Mouse (Mus musculus) forebrain, embryonic 13.5 days (tissue): ENCODE measurements around the gene Lrp10. TPM values are rescaled to one million over a fixed set of nuclear protein-coding genes. Genes with fewer than 3 reads are reported as not detected.

Experiments
- ATAC-seq: fragments of 200-750 bp; cut with Nextera tagmentation; 2 replicates; pipeline ENCODE4 v1.8.0; 2017
- H3K27ac ChIP-seq: fragments of 300-500 bp; sonication (generic); 2 replicates; pipeline ENCODE4 v1.5.1; 2015; ENCODE audit warnings: inconsistent platforms, mild to moderate bottlenecking, moderate library complexity
- H3K27me3 ChIP-seq: fragments of 300-500 bp; sonication (generic); 2 replicates; pipeline ENCODE4 v1.6.1; 2015; ENCODE audit warnings: mild to moderate bottlenecking, inconsistent platforms
- H3K36me3 ChIP-seq: fragments of 300-500 bp; sonication (generic); 2 replicates; pipeline ENCODE4 v1.6.1; 2015; ENCODE audit warnings: mild to moderate bottlenecking, inconsistent platforms; ENCODE audit not compliant: poor library complexity, severe bottlenecking
- H3K4me1 ChIP-seq: fragments of 300-500 bp; sonication (generic); 2 replicates; pipeline ENCODE4 v1.6.1; 2015; ENCODE audit warnings: inconsistent platforms
- H3K4me2 ChIP-seq: fragments of 300-500 bp; sonication (generic); 2 replicates; pipeline ENCODE4 v1.6.1; 2015; ENCODE audit warnings: inconsistent platforms, mild to moderate bottlenecking, moderate library complexity
- H3K4me3 ChIP-seq: fragments of 300-500 bp; sonication (generic); 2 replicates; pipeline ENCODE4 v1.5.1; 2015; ENCODE audit warnings: mild to moderate bottlenecking, inconsistent platforms
- H3K9ac ChIP-seq: fragments of 300-500 bp; sonication (generic); 2 replicates; pipeline ENCODE4 v1.6.1; 2015; ENCODE audit warnings: mild to moderate bottlenecking, inconsistent platforms
- H3K9me3 ChIP-seq: fragments of 300-500 bp; sonication (generic); replicated peaks from 2 replicates; pipeline ENCODE4 v1.6.1; 2016; ENCODE audit warnings: inconsistent platforms
- WGBS: fragments of 180-500 bp; shearing (Covaris S2); methylation state at CpG from one replicate; pipeline ENCODE4 v1.1.7; 2015; 5-methylcytosine and 5-hydroxymethylcytosine counted together
- polyA plus RNA-seq: library from polyadenylated mRNA; unstranded; fragments of >200 nt; fragmentation: Nextera tagmentation; extraction: Ambion mirVana; gene quantifications from 2 replicates; pipeline ENCODE4 v1.2.1, GENCODE M21; 2015

Lrp10 gene
- polyA plus RNA-seq, 1 experiment from 2014 or later = 19.9 TPM

DNA sequence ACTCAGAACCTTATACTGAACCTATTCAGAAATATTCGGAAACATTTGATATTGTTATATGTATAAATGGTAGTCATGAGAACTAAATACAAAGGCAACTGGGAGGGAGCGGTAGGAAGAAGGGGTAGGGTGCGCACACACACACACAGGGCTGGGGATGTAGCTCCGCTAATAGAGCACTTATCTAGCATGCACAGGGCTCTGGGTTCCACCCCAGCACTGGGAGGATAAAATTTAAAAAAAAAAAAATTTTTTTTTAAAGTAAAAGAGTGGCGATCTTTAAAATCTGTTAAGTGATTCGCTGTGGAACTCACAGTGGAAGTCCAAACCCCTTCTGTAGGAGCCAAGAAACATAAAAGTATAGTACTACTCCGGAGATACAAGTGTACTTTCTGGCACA, 22.0 kb downstream of the Lrp10 start:
- Histone ChIP-seq H3K36me3 (no peaks in the 10 kb centered on the region), H3K4me3 (no peak overlapping the region), H3K4me2 (no peak overlapping the region), H3K4me1 (no peaks in the 10 kb centered on the region), H3K9me3 (no peaks in the 10 kb centered on the region), H3K9ac (no peak overlapping the region), H3K27ac (no peak overlapping the region), H3K27me3 (peaks cover 6% of the 10 kb centered on the region)
- ATAC-seq = no peak
- WGBS = 88% methylated on average over 7 of the region's 7 CpGs

DNA sequence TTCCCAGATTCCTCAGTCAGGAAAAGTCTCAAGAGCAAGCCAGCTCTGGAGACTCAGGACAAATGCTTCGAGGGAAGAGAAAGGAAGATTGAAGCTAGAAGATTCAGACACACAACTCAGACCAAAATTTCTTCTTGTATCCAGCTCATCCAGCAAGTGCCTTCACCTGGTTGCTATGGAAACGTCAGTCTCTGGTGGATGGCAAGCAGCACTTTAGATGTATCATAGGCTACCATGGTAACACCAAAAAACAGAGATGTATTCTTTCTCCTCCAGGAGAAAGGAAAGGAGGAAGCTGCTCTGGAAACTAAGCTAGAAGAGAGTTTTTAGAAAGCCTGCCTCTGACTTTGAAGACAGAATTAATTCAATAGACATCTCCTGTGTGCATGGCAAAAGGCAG, 23.8 kb downstream of the Lrp10 start:
- ATAC-seq = no peak
- Histone ChIP-seq H3K27me3 (no peaks in the 10 kb centered on the region), H3K4me1 (no peaks in the 10 kb centered on the region), H3K27ac (no peak overlapping the region), H3K36me3 (no peaks in the 10 kb centered on the region), H3K4me3 (no peak overlapping the region), H3K4me2 (no peak overlapping the region), H3K9me3 (no peaks in the 10 kb centered on the region), H3K9ac (no peak overlapping the region)
- 75% methylated on average over 2 of the region's 2 CpGs for WGBS

DNA sequence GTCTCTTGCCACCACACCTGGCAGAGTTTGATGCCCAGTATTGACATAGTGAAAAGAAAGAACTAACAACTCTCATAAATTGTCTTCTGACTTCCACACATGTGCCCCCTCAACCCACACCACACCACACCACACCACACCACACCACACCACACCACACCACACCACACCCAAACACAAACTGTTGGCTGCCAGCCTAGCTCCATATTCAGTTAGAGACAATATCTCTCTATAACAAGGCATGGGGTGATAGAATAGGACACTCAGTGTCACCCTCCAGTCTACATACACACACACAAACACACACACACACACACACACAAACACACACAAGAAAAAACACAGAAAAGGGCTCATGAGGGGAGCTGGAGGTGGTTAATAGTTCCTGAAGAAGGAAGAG, 24.4 kb downstream of the Lrp10 start:
- H3K27me3 ChIP-seq = no peaks in the 10 kb centered on the region
- ATAC-seq = no peak
- H3K4me1 ChIP-seq = no peaks in the 10 kb centered on the region
- H3K27ac ChIP-seq = no peak overlapping the region
- no peaks in the 10 kb centered on the region for H3K36me3 ChIP-seq
- H3K4me3 ChIP-seq = no peak overlapping the region
- H3K4me2 ChIP-seq = no peak overlapping the region
- no peak overlapping the region for H3K9ac ChIP-seq
- no peaks in the 10 kb centered on the region for H3K9me3 ChIP-seq

DNA sequence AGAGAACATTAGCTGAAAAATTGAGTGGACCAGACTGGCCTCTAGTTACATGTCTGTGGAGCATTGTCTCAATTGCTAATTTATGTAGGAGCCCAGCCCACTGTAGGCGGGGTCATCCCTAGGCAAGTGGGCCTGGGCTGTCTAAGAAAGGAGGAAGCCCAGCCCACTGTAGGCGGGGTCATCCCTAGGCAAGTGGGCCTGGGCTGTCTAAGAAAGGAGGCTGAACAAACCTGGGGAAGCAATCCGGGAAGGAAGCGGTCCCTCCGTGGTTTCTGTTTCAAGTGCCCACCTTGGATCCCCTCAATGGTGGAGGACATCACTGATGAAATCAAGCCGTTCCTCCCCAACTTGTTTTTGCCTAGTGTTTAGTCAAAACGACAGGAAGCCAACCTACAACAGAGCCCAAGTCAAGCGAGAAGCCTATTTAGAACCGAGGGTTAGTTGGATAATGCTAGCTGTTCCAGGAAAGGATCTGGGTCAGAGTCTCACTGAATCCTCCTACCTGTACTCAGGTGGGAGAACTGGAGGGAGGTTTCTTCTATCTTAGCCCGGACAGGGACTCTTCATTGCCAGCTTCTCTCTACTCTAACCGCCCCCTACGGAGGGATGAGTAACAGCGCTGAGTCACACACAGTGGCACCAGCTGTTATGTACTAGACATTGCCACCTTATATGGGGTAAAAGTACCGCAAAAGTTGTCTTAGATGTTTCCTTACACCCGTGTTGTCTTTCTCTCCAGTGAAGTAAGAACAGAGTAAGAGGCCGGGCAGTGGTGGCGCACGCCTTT, 28.6 kb downstream of the Lrp10 start:
- 0 out of 2 replicates have a peak, but pooled peaks have one; percentile 41 for ATAC-seq
- H3K27me3 ChIP-seq = no peaks in the 10 kb centered on the region
- no peaks in the 10 kb centered on the region for H3K4me1 ChIP-seq
- H3K27ac ChIP-seq = no peak overlapping the region
- no peak overlapping the region for H3K4me3 ChIP-seq
- WGBS = 68% methylated on average over 18 of the region's 18 CpGs
- H3K9me3 ChIP-seq = no peaks in the 10 kb centered on the region
- H3K4me2 ChIP-seq = no peak overlapping the region
- H3K36me3 ChIP-seq = no peaks in the 10 kb centered on the region
- no peak overlapping the region for H3K9ac ChIP-seq

DNA sequence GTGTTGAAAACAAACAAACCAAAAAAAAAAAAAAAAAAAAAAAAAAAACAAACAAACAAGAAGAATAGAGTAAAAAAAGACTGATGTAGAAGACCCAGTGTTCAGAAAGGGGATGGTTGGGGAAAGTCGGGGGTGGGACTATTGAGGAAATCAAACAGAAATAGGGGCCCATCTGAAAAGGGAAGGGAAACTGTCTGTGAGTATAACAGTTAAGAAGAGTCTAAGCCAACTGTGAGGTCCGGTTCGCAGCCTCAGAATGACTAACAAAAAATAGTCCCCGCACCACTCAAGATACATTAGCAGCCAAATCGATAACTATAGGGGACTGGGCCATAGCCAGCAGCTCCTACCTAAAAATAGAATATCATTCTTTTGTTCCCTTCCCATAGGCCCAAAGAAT, 29.3 kb downstream of the Lrp10 start:
- Histone ChIP-seq H3K4me2 (no peak overlapping the region), H3K4me1 (no peaks in the 10 kb centered on the region), H3K36me3 (no peaks in the 10 kb centered on the region), H3K27ac (no peak overlapping the region), H3K27me3 (no peaks in the 10 kb centered on the region), H3K4me3 (no peak overlapping the region), H3K9ac (no peak overlapping the region), H3K9me3 (no peaks in the 10 kb centered on the region)
- ATAC-seq = no peak
- WGBS = 95% methylated on average over 5 of the region's 5 CpGs

DNA sequence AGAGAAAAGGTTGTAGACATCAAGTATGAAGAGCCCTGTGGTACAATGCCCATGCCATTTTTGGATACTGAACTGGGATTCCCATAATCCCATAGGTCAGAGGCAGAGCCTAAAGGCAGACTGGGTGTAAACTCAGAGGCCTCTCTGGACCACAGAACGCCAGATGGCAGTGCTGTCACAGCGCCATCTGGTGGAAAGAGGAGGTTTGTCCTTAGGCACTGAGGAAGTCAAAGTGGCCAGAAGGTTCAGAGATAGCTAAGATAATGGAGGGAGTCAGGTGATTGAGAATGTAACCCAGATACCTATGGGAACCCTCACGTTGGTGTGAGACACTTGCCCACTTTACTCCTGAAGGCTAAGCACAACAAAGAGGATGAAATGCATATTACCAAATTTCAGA, 30.3 kb downstream of the Lrp10 start:
- Histone ChIP-seq H3K4me2 (no peak overlapping the region), H3K9ac (no peak overlapping the region), H3K27ac (no peak overlapping the region), H3K4me1 (no peaks in the 10 kb centered on the region), H3K4me3 (no peak overlapping the region), H3K27me3 (no peaks in the 10 kb centered on the region), H3K9me3 (no peaks in the 10 kb centered on the region), H3K36me3 (no peaks in the 10 kb centered on the region)
- WGBS = 5% methylated on average over 3 of the region's 3 CpGs
- ATAC-seq = peak; percentile 58; the same call in 1 of the 2 replicates

DNA sequence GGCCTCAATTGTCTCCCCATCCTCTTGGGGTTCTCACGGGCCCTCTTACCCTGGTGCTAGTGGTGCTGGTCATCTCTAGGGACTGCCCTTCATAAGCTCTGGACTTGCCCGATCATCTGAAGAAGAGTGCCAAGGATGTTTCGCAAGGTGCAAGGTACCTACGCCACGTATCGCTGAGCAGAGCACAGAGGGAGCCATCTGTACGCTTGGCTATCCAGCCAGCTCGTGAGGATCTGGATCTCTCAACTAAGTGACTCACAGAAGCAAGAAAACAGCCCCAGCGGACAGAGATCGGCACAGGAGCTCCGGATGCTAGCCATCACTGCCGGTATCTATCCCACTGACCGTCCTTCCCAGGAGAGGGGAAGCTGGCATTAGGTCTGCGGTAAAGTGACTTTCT, 32.8 kb downstream of the Lrp10 start:
- H3K27ac ChIP-seq = no peak overlapping the region
- no peaks in the 10 kb centered on the region; the same call in 1 of the 2 replicates for H3K9me3 ChIP-seq
- no peak overlapping the region for H3K4me2 ChIP-seq
- 89% methylated on average over 14 of the region's 14 CpGs for WGBS
- no peak overlapping the region for H3K9ac ChIP-seq
- H3K4me1 ChIP-seq = no peaks in the 10 kb centered on the region
- H3K4me3 ChIP-seq = no peak overlapping the region
- no peak for ATAC-seq
- no peaks in the 10 kb centered on the region for H3K27me3 ChIP-seq
- no peaks in the 10 kb centered on the region for H3K36me3 ChIP-seq

DNA sequence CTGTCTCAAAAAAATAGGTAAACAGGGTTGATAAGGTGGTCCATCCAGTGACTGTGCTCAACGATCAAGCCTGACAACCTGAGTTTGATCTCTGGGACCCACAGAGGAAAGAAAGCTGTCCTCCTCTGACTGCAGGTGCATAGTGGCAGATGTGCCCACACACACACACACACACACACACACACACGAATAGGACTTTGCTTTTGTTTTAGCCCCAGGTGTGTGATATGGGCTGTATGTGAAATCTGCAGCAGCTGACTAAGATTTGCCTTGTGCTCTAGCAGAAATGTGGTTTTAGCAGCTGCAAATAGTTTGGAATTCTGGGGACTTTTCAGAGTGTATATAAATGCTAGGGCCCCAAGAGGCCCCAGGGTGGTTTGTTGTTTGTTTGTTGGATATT, 35.4 kb downstream of the Lrp10 start:
- Histone ChIP-seq H3K4me2 (no peak overlapping the region), H3K4me3 (no peak overlapping the region), H3K4me1 (no peaks in the 10 kb centered on the region), H3K9ac (no peak overlapping the region), H3K27me3 (no peaks in the 10 kb centered on the region), H3K27ac (no peak overlapping the region), H3K9me3 (peaks cover 2% of the 10 kb centered on the region; the same call in 1 of the 2 replicates), H3K36me3 (no peaks in the 10 kb centered on the region)
- WGBS = 79% methylated on average over 2 of the region's 2 CpGs
- ATAC-seq = no peak

DNA sequence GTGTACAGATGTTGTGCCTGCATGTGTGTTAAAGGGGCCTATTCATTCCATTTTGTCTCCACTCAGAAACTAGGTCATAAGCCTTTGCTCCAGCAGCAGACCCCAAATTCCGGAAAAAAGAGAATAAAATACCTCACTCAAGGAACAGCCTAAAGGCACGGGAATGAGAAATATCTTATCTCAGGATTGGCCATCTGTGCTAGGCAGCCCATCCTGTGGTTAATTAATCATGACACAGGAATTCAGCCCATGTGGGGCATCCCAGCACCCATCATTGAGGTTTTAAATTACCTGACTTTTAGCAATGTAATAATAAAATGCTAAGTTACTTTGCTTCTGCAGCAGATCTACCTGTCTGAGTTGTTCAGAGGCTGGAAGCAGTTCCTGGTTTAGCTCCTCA, 37.4 kb downstream of the Lrp10 start:
- no peak for ATAC-seq
- Histone ChIP-seq H3K27me3 (no peaks in the 10 kb centered on the region), H3K4me3 (no peak overlapping the region), H3K27ac (no peak overlapping the region), H3K9ac (no peak overlapping the region), H3K36me3 (peaks cover 7% of the 10 kb centered on the region; the same call in 1 of the 2 replicates), H3K4me1 (no peaks in the 10 kb centered on the region), H3K9me3 (peaks cover 5% of the 10 kb centered on the region; the same call in 1 of the 2 replicates), H3K4me2 (no peak overlapping the region)
- 73% methylated on average over 2 of the region's 2 CpGs for WGBS

DNA sequence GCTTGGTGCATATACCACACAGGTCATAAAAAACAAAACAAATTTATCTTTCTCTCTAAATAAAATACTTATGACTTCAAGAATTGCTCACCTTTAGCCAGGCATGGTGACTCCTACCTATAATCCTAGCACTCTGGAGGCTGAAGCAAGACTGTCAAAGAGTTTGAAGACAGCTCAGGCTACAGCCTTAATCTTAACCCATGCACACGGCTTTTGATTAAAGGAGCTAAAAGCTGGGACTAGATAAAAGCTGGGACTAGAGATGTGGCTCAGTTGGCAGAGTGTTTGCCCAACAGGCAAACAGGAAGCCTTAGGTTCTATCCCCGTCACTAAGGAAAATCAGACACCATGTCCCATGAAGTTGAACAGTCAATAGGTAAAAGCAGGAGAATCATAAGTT, 39.2 kb downstream of the Lrp10 start:
- no peaks in the 10 kb centered on the region for H3K27me3 ChIP-seq
- H3K4me3 ChIP-seq = no peak overlapping the region
- H3K9ac ChIP-seq = no peak overlapping the region
- no peak for ATAC-seq
- peaks cover 24% of the 10 kb centered on the region for H3K36me3 ChIP-seq
- H3K4me1 ChIP-seq = no peaks in the 10 kb centered on the region
- WGBS = 83% methylated on average over 2 of the region's 2 CpGs
- H3K27ac ChIP-seq = no peak overlapping the region
- H3K9me3 ChIP-seq = peaks cover 5% of the 10 kb centered on the region; the same call in 1 of the 2 replicates
- no peak overlapping the region for H3K4me2 ChIP-seq

DNA sequence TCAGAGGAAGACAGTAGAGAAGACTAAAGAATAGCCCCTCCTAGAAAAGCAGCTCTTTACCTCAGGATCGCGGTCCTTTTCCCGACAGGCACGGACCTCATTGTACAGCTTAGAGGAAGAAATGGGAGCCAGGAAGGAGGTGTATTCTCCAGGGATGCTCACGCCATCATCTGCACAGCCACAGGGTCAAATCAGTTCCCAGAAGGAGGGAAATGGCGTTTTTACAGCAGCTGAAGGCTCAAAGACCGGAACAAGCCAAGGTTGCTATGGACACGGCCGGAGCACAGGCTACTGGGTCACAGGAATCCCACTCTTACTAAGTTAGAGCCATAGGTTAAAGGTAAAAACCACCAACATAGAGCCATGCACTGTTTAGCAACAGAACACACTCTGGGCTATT, 45.8 kb downstream of the Lrp10 start:
- H3K9me3 ChIP-seq = 0 out of 2 replicates have a peak, but pooled peaks cover 5% of the 10 kb centered on the region
- WGBS = 94% methylated on average over 9 of the region's 9 CpGs
- no peaks in the 10 kb centered on the region for H3K4me1 ChIP-seq
- H3K4me2 ChIP-seq = no peak overlapping the region
- H3K9ac ChIP-seq = no peak overlapping the region
- peaks cover 91% of the 10 kb centered on the region for H3K36me3 ChIP-seq
- no peak overlapping the region for H3K4me3 ChIP-seq
- no peak for ATAC-seq
- H3K27ac ChIP-seq = no peak overlapping the region
- H3K27me3 ChIP-seq = no peaks in the 10 kb centered on the region

DNA sequence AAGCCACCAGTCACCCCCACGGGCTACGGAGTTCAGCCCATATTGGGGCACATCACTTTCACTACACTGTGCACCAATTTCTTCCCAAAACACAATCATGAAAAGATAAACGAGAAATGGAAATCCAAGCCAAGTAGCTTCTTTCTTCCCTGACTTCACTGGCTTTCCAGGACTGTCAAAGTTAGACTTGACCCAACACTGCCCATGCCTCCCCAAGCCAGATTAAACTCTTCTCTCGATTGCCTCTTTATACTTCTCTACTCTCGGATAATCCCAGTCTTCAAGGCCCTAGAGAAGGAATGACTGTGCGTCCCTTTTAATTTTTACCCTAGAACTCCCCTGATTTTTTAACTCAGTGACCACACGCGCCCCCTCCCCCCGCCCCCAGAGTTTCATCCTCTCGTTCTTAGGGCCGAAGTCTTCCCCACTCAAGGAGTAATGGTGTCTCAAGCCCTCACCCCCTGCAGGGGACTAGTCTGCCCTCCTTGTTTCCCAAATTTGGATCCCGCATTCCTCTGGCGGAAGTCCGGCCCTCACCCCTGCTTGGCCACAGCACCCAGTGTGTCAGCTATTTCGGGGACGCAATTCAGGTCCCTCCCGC, 52.9 kb downstream of the Lrp10 start:
- peak overlapping the region; percentile 70 for H3K4me3 ChIP-seq
- 0 out of 2 replicates have a peak, but pooled peaks cover 5% of the 10 kb centered on the region for H3K9me3 ChIP-seq
- H3K4me1 ChIP-seq = peaks cover 29% of the 10 kb centered on the region
- peak overlapping the region; percentile 83 for H3K9ac ChIP-seq
- peaks cover 35% of the 10 kb centered on the region for H3K36me3 ChIP-seq
- 7% methylated on average over 17 of the region's 17 CpGs for WGBS
- ATAC-seq = peak; percentile 0; the same call in 1 of the 2 replicates
- H3K4me2 ChIP-seq = peak overlapping the region; percentile 78
- peak overlapping the region; percentile 61 for H3K27ac ChIP-seq
- H3K27me3 ChIP-seq = no peaks in the 10 kb centered on the region
